Comparison of ENCODE assay signal across 32 mouse cellular contexts in the genomic region with DNA sequence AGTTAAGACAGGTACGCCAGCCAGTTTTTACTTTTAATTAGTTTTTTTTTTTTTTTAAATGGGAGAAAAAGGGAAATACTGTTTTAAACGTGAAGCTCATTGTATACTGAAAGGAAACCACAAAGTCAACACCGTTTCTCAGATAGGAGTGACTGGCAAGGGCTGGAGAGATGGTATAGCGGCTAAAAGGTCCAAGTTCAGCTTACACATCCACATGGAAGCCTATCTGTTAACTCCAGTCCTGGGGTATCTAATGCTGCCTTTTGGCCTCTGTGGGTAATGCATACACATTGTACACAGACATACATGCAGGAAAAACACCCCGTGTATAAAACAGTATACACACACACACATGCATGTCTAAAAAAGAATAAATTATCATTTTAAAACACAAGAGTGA. TPM values are rescaled to one million over a fixed set of nuclear protein-coding genes. Genes with fewer than 3 reads are reported as not detected.
"Had no signal": no experiment of that assay in that cellular context is flagged by ENCODE, and none has a peak within 500 bp of the region (broad histone marks: within the 10 kb centered on the region; RNA-seq: fewer than 3 reads in every experiment).

No protein-coding gene starts in this region.

- ATAC-seq: hindbrain, embryonic 16.5 days; inflammation-experienced regulatory T-cells, adult 6 months; intestine, embryonic 15.5 days; intestine, postnatal 0 days had no signal

- H3K9ac ChIP-seq: heart, embryonic 13.5 days; heart, embryonic 15.5 days; hindbrain, embryonic 13.5 days; intestine, embryonic 15.5 days; limb, embryonic 13.5 days; limb, embryonic 15.5 days had no signal

- H3K27me3 ChIP-seq: heart, embryonic 13.5 days; heart, embryonic 15.5 days; hindbrain, embryonic 13.5 days; intestine, embryonic 15.5 days; limb, embryonic 13.5 days; limb, embryonic 15.5 days had no signal

- DNase-seq: gastrocnemius, postnatal 14 days; gastrocnemius, postnatal 36 days; heart, adult 11 months; heart, adult 2 months; heart, postnatal 14 days; heart, postnatal 36 days; kidney, adult 18-20 months; kidney, adult 8-10 months; kidney, postnatal 14 days; layer of hippocampus, adult 9-11 months; layer of hippocampus, postnatal 36 days; left cerebral cortex, postnatal 4 days had no signal

- H3K9me3 ChIP-seq: heart, embryonic 13.5 days; heart, embryonic 15.5 days; hindbrain, embryonic 13.5 days; intestine, embryonic 15.5 days; limb, embryonic 13.5 days; limb, embryonic 15.5 days had no signal

- H3K4me3 ChIP-seq: heart, adult 2 months; heart, embryonic 13.5 days; heart, embryonic 15.5 days; hindbrain, embryonic 13.5 days; intestine, embryonic 15.5 days; limb, embryonic 13.5 days; limb, embryonic 15.5 days had no signal

- H3K4me1 ChIP-seq: intestine, embryonic 15.5 days; limb, embryonic 13.5 days; limb, embryonic 15.5 days had no signal

- H3K4me2 ChIP-seq: heart, embryonic 11.5 days; heart, embryonic 13.5 days; heart, embryonic 15.5 days; hindbrain, embryonic 13.5 days; intestine, embryonic 15.5 days; limb, embryonic 13.5 days; limb, embryonic 15.5 days had no signal

- H3K27ac ChIP-seq: heart, adult 2 months; heart, embryonic 15.5 days; intestine, embryonic 15.5 days; limb, embryonic 13.5 days; limb, embryonic 15.5 days had no signal

RNA-seq across cellular contexts. Expression of a gene that starts 8.3 kb away (rescaled TPM):
- total RNA-seq: gastrocnemius, adult 18-20 months; gastrocnemius, adult 8-10 months; gastrocnemius, postnatal 14 days; gastrocnemius, postnatal 36 days; heart, adult 2 months; heart, postnatal 14 days; heart, postnatal 36 days; hematopoietic stem cell, adult 5-6 weeks; left cerebral cortex, adult 18-20 months; left cerebral cortex, adult 8-10 months; left cerebral cortex, postnatal 10 days; left cerebral cortex, postnatal 4 days; liver, adult 2 months had no signal
- polyA plus RNA-seq: heart, adult 2 months; heart, embryonic 11.5 days; inflammation-experienced regulatory T-cells, adult 6 months; intestine, embryonic 15.5 days; kidney, embryonic 14.5 days; large intestine, adult 2 months; limb, embryonic 11.5 days; limb, embryonic 15.5 days; liver, adult 2 months had no signal
